Mouse (Mus musculus) liver, embryonic 14.5 days (tissue): ENCODE measurements around the gene Ggact. TPM values are rescaled to one million over a fixed set of nuclear protein-coding genes. Genes with fewer than 3 reads are reported as not detected.

Experiments used
- ATAC-seq: fragments of 200-750 bp; cut with Nextera tagmentation; 2 replicates; pipeline ENCODE4 v1.8.0; 2017; ENCODE audit warnings: moderate number of reproducible peaks, mild to moderate bottlenecking, moderate library complexity; ENCODE audit not compliant: insufficient read depth
- DNase-seq, 3 experiments: peaks; one replicate each; pipeline ENCODE4 v3.0.0-alpha.2; 2012 to 2013; ENCODE audit warnings: low read depth in 3 of 3, low spot score in 3 of 3
- H3K27ac ChIP-seq: fragments of 300-500 bp; sonication (generic); 2 replicates; pipeline ENCODE4 v1.5.1; 2014; ENCODE audit warnings: moderate library complexity, mild to moderate bottlenecking, control low read depth, inconsistent platforms
- H3K27me3 ChIP-seq: fragments of 300-500 bp; sonication (generic); 2 replicates; pipeline ENCODE4 v1.6.1; 2014; ENCODE audit warnings: mild to moderate bottlenecking, low read length, moderate library complexity; ENCODE audit not compliant: control insufficient read depth, insufficient read depth
- H3K36me3 ChIP-seq: fragments of 300-500 bp; sonication (generic); replicated peaks from 2 replicates; pipeline ENCODE4 v1.6.1; 2014; ENCODE audit warnings: low read depth; ENCODE audit not compliant: control insufficient read depth, insufficient read depth
- H3K4me1 ChIP-seq, 2 experiments: fragments of 200-500 bp in 1 of 2; fragments of 300-500 bp in 1 of 2; sonication (generic) in 1 of 2; replicated peaks; 2 replicates each; pipeline ENCODE4 v1.6.1; 2012 to 2014; ENCODE audit warnings: antibody characterized with exemption in 1 of 2, inconsistent platforms in 1 of 2, low read length in 1 of 2; ENCODE audit not compliant: control insufficient read depth in 2 of 2, insufficient read depth in 2 of 2
- H3K4me2 ChIP-seq: fragments of 300-500 bp; sonication (generic); 2 replicates; pipeline ENCODE4 v1.6.1; 2014; ENCODE audit warnings: low read depth, mild to moderate bottlenecking, control low read depth, moderate library complexity
- H3K4me3 ChIP-seq, 2 experiments: fragments of 200-500 bp in 1 of 2; fragments of 300-500 bp in 1 of 2; sonication (generic) in 1 of 2; 2 replicates each; pipeline ENCODE4 v1.5.1; 2012 to 2014; ENCODE audit warnings: low read depth in 2 of 2, low read length in 2 of 2, mild to moderate bottlenecking in 2 of 2, control low read depth in 1 of 2, inconsistent platforms in 1 of 2, moderate library complexity in 1 of 2; ENCODE audit not compliant: insufficient read depth in 1 of 2
- H3K9ac ChIP-seq: fragments of 300-500 bp; sonication (generic); replicated peaks from 2 replicates; pipeline ENCODE4 v1.6.1; 2014; ENCODE audit warnings: mild to moderate bottlenecking, control low read depth, moderate library complexity
- H3K9me3 ChIP-seq: fragments of 300-500 bp; sonication (generic); 2 replicates; pipeline ENCODE4 v1.6.1; 2016; ENCODE audit warnings: low read length, mixed read lengths; ENCODE audit not compliant: control insufficient read depth
- CTCF ChIP-seq: IDR thresholded peaks from 2 replicates; pipeline ENCODE4 v1.5.1; 2016; ENCODE audit warnings: antibody characterized with exemption, low read depth, control low read depth
- EP300 ChIP-seq: IDR thresholded peaks from 2 replicates; pipeline ENCODE4 v1.6.1; 2016; ENCODE audit warnings: antibody characterized with exemption, low read depth
- WGBS: fragments of 180-500 bp; shearing (Covaris S2); extraction: QIAGEN DNeasy Blood & Tissue Kit; methylation state at CpG from one replicate; pipeline ENCODE4 v1.1.7; 2014; ENCODE audit not compliant: insufficient replicate concordance; 5-methylcytosine and 5-hydroxymethylcytosine counted together
- polyA plus RNA-seq, 2 experiments: library from polyadenylated mRNA; depleted of rRNA in 1 of 2; stranded (reverse) in 1 of 2; unstranded in 1 of 2; fragments of >200 nt; fragmentation: Nextera tagmentation in 1 of 2; extraction: Ambion mirVana in 1 of 2; gene quantifications; 2 replicates each; pipeline versions ENCODE4 v1.2.1 to v1.2.3; 2012 to 2014

The Ggact gene
- polyA plus RNA-seq, 2 experiments: 13.1 to 14.7 TPM

DNA sequence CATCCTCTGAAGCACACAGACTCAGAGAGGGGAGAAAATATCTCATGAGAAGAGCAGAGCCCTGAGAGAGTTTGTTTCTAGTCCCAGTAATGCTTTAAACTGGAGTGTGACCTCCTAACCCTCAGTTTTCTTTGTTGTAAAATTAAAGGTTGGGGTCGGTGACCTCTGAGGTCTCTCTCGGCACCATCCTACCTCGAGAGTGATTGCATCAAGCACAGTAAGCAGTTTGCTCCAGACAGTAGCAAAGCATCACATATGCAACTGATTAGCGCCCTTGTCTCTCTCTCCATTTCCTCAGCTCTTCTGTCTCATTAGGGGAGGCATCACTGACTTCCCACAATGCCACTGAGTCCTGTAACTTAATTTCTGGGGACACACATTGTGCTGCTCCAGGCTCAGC is 77.3 kb downstream of the Ggact start:
- no peak overlapping the region for H3K4me2 ChIP-seq
- H3K36me3 ChIP-seq: no peaks in the 10 kb centered on the region
- H3K4me1 ChIP-seq: no peaks in the 10 kb centered on the region
- WGBS: 37% methylated on average over 4 of the region's 4 CpGs
- no peak for DNase-seq
- H3K9me3 ChIP-seq: no peaks in the 10 kb centered on the region
- H3K9ac ChIP-seq: no peak overlapping the region
- no peak overlapping the region for H3K27ac ChIP-seq
- H3K4me3 ChIP-seq: no peak overlapping the region
- ATAC-seq: no peak
- H3K27me3 ChIP-seq: no peaks in the 10 kb centered on the region
- no peak for TF ChIP-seq CTCF
- no peak for TF ChIP-seq EP300

DNA sequence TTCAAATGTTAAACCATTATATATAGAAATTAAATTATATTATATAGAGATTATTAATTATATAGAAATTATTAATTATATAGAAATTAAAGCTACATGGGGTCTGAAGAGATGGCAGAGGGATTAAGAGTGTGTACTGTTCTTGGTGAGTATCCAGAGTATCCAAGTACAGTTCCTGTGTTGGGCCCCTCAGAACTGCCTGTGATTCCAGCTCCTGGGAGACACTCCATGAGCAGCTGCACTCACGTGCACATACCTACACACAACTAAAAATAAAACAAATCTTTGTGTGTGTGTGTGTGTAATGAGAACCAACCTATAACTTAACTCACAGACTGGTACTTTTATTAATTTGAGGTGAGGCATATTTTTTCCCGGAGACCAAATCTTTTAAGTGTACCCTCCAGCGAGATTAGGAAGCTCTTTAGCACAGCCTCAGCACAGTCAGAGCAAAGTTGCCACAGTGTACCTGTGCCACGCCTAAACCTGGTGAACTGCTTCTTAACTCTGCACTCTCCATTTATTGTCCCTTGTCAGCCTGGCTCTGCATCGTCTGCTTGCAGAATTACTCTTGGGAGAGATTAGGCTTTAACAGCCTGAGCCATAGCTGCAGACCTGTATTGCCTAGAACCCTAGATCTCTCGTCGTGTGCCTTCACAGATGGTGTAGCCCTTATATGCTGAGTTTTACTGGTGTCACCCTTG is 77.9 kb downstream of the Ggact start:
- no peak for ATAC-seq
- Histone ChIP-seq H3K4me3 (no peak overlapping the region), H3K4me1 (no peaks in the 10 kb centered on the region), H3K27ac (no peak overlapping the region), H3K9ac (no peak overlapping the region), H3K4me2 (no peak overlapping the region), H3K27me3 (no peaks in the 10 kb centered on the region), H3K36me3 (no peaks in the 10 kb centered on the region), H3K9me3 (no peaks in the 10 kb centered on the region)
- no peak for DNase-seq
- TF ChIP-seq CTCF (no peak), EP300 (no peak)
- WGBS: 63% methylated on average over 7 of the region's 7 CpGs

GRCm38 (mm10) chr14:122834753-122835152 is 78.8 kb downstream of the Ggact start:
- Histone ChIP-seq H3K36me3 (no peaks in the 10 kb centered on the region), H3K4me2 (no peak overlapping the region), H3K9me3 (no peaks in the 10 kb centered on the region), H3K4me1 (no peaks in the 10 kb centered on the region), H3K4me3 (no peak overlapping the region), H3K27ac (no peak overlapping the region), H3K27me3 (no peaks in the 10 kb centered on the region), H3K9ac (no peak overlapping the region)
- DNase-seq (no peak), ATAC-seq (no peak)
- WGBS: 94% methylated on average over 1 of the region's 1 CpGs
- TF ChIP-seq EP300: no peak
- TF ChIP-seq CTCF: no peak

GRCm38 (mm10) chr14:122833666-122834065 is 79.9 kb downstream of the Ggact start:
- DNase-seq (no peak), ATAC-seq (no peak)
- Histone ChIP-seq H3K27me3 (no peaks in the 10 kb centered on the region), H3K4me2 (no peak overlapping the region), H3K4me1 (no peaks in the 10 kb centered on the region), H3K9ac (no peak overlapping the region), H3K9me3 (no peaks in the 10 kb centered on the region), H3K36me3 (no peaks in the 10 kb centered on the region), H3K4me3 (no peak overlapping the region), H3K27ac (no peak overlapping the region)
- WGBS: 57% methylated on average over 3 of the region's 3 CpGs
- no peak for TF ChIP-seq EP300
- TF ChIP-seq CTCF: no peak

DNA sequence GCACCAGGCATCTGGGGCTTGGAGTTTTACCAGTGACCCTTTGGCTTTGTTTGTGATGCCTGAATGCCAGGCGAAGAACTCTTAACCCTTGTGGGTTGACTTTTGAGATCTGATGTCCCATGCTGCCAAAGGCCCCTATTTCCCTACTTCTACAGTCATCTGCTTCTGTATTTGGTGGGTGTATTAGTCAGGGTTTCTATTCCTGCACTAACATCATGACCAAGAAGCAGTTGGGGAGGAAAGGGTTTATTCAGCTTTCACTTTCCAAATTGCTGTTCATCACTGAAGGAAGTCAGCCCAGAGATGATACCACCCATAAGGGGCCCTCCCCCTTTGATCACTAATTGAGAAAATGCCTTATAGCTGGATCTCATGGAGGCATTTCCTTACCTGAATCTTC is 83.1 kb downstream of the Ggact start:
- Histone ChIP-seq H3K9ac (no peak overlapping the region), H3K4me1 (no peaks in the 10 kb centered on the region), H3K27me3 (no peaks in the 10 kb centered on the region), H3K27ac (no peak overlapping the region), H3K36me3 (no peaks in the 10 kb centered on the region), H3K4me3 (no peak overlapping the region), H3K9me3 (no peaks in the 10 kb centered on the region), H3K4me2 (no peak overlapping the region)
- ATAC-seq: no peak
- no peak for TF ChIP-seq EP300
- TF ChIP-seq CTCF: no peak
- no peak for DNase-seq
- 48% methylated on average over 1 of the region's 1 CpGs for WGBS
